Mouse (Mus musculus) hindbrain, embryonic 12.5 days (tissue): ENCODE data around the gene Grn. TPM values are rescaled to one million over a fixed set of nuclear protein-coding genes. Genes with fewer than 3 reads are reported as not detected.
A peak's percentile ranks its signal among the peaks of the same experiment; 100 is the strongest.

Experiments
- ATAC-seq: fragments of 200-750 bp; cut with Nextera tagmentation; 2 replicates; pipeline ENCODE4 v1.8.0; 2017; ENCODE audit warnings: moderate TSS enrichment; ENCODE audit not compliant: low FRiP score
- H3K27ac ChIP-seq: fragments of 300-500 bp; sonication (generic); 2 replicates; pipeline ENCODE4 v1.5.1; 2016; ENCODE audit warnings: mild to moderate bottlenecking
- H3K27me3 ChIP-seq: fragments of 300-500 bp; sonication (generic); 2 replicates; pipeline ENCODE4 v1.6.1; 2016; ENCODE audit warnings: mild to moderate bottlenecking
- H3K36me3 ChIP-seq: fragments of 300-500 bp; sonication (generic); 2 replicates; pipeline ENCODE4 v1.6.1; 2016; ENCODE audit warnings: mild to moderate bottlenecking
- H3K4me1 ChIP-seq: fragments of 300-500 bp; sonication (generic); 2 replicates; pipeline ENCODE4 v1.6.1; 2016
- H3K4me2 ChIP-seq: fragments of 300-500 bp; sonication (generic); replicated peaks from 2 replicates; pipeline ENCODE4 v1.6.1; 2016; ENCODE audit warnings: mild to moderate bottlenecking
- H3K4me3 ChIP-seq: fragments of 300-500 bp; sonication (generic); 2 replicates; pipeline ENCODE4 v1.5.1; 2016; ENCODE audit warnings: mild to moderate bottlenecking
- H3K9ac ChIP-seq: fragments of 300-500 bp; sonication (generic); 2 replicates; pipeline ENCODE4 v1.6.1; 2016; ENCODE audit warnings: mild to moderate bottlenecking, moderate library complexity
- H3K9me3 ChIP-seq: fragments of 300-500 bp; sonication (generic); replicated peaks from 2 replicates; pipeline ENCODE4 v1.6.1; 2016; ENCODE audit warnings: mild to moderate bottlenecking
- WGBS: fragments of 180-500 bp; shearing (Covaris S2); methylation state at CpG from one replicate; pipeline ENCODE4 v1.1.7; 2016; 5-methylcytosine and 5-hydroxymethylcytosine counted together
- polyA plus RNA-seq: library from polyadenylated mRNA; unstranded; fragments of >200 nt; fragmentation: Nextera tagmentation; extraction: Ambion mirVana; gene quantifications from 2 replicates; pipeline ENCODE4 v1.2.1, GENCODE M21; 2016

Gene Grn
- polyA plus RNA-seq, 1 experiment from 2014 or later, result 101 TPM

DNA sequence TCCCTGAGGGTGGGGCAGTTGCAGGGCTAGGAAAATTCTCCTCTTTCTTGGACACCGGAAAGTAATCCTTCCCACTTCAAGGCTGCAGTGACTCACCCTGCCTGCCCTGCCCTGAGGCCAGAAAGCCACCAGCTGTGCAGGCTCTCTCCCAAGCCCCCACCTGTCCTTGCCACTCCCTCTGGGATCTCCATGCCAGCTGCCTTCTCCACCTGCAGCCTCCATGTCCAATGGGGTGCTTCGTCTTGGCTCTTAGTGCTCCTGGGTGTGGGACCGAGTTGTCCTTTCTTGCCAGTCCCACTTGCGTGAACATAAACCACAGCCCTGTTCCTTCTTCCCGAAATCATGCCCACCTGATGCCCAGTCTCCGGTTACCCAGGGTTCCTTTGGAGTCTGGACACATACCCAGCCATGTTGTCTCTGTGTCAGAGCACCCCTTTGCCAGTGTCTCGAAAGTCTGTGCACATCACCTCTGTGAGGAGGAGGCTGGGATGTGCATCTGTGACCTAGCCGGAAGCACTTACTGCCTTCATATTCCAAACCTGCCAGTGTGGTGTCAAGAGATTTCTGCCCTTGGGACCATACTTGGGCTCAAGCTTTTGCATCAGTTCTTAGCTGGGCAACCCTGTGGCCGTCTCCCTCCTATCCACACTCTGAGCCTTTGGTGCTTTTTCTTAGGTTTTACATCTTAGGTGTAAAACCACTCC, 35.5 kb upstream of the Grn start:
- 71% methylated on average over 9 of the region's 9 CpGs for WGBS
- Histone ChIP-seq H3K27ac (peak overlapping the region; percentile 95), H3K9ac (peak overlapping the region; percentile 87), H3K9me3 (no peaks in the 10 kb centered on the region), H3K27me3 (peaks cover 22% of the 10 kb centered on the region), H3K36me3 (no peaks in the 10 kb centered on the region), H3K4me2 (peak overlapping the region; percentile 62), H3K4me3 (peak overlapping the region; percentile 76), H3K4me1 (peaks cover 67% of the 10 kb centered on the region)
- ATAC-seq, result no peak

DNA sequence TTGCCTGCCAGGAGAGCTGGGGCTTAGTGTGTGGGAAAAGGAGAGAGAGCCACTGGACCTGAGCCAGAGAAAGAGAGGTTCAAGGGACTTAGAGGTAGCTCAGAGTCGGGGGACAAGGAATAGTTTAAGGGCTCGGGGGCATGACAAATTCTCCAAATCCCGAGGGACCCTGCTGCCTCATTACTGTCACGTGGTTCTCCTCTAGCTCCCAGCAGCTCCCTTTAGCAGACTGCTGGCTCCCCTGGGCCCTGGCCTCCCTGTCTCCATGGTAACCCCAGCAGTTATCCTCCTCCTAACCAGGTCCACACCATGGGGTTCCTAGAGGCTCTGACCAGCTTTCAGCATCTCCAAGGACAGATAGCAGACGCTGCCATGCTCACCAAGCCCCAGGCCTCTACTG, 34.9 kb upstream of the Grn start:
- ATAC-seq, result peak; percentile 41
- Histone ChIP-seq H3K4me2 (peak overlapping the region; percentile 62), H3K36me3 (peaks cover 4% of the 10 kb centered on the region; the same call in 1 of the 2 replicates), H3K4me3 (peak overlapping the region; percentile 76), H3K9me3 (no peaks in the 10 kb centered on the region), H3K27me3 (peaks cover 29% of the 10 kb centered on the region), H3K4me1 (peaks cover 74% of the 10 kb centered on the region), H3K27ac (peak overlapping the region; percentile 95), H3K9ac (peak overlapping the region; percentile 87)
- 2% methylated on average over 5 of the region's 5 CpGs for WGBS

DNA sequence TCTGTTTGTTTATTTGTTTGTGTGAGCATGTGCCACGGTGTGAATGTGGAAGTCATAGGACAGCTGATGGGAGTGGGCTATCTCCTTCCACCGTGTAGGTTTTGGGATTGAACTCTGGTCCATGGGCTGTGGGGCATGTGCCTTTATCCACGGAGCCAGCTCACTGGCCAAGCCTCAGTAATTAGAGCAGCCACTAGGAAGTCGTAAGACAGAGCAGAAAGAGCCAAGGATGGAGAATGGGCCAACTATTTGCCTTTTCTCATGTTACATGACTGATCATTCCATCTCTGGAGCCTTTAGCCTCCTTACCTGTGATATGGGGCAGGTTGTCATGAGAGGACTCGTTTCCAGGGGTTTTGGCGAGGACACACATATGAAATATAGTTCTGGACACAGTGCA, 33.9 kb upstream of the Grn start:
- WGBS, result 65% methylated on average over 6 of the region's 6 CpGs
- Histone ChIP-seq H3K4me2 (peak overlapping the region; percentile 62), H3K36me3 (peaks cover 14% of the 10 kb centered on the region), H3K4me3 (peak overlapping the region; percentile 76), H3K4me1 (peaks cover 80% of the 10 kb centered on the region), H3K27me3 (peaks cover 34% of the 10 kb centered on the region), H3K27ac (peak overlapping the region; percentile 95; the same call in 1 of the 2 replicates), H3K9ac (peak overlapping the region; percentile 87), H3K9me3 (no peaks in the 10 kb centered on the region)
- no peak for ATAC-seq

- no peak for ATAC-seq
- peaks cover 18% of the 10 kb centered on the region for H3K36me3 ChIP-seq
- H3K9ac ChIP-seq, result peak overlapping the region; percentile 45; the same call in 1 of the 2 replicates
- peak overlapping the region; percentile 62 for H3K4me2 ChIP-seq
- H3K9me3 ChIP-seq, result no peaks in the 10 kb centered on the region
- peak overlapping the region; percentile 76 for H3K4me3 ChIP-seq
- peaks cover 34% of the 10 kb centered on the region for H3K27me3 ChIP-seq
- H3K4me1 ChIP-seq, result peaks cover 83% of the 10 kb centered on the region
- 70% methylated on average over 7 of the region's 7 CpGs for WGBS
- peak overlapping the region; percentile 95; the same call in 1 of the 2 replicates for H3K27ac ChIP-seq
These were observed 33.4 kb upstream of the Grn start for GRCm38 (mm10) chr11:102396671-102397141.

- Histone ChIP-seq H3K9ac (no peak overlapping the region), H3K36me3 (peaks cover 33% of the 10 kb centered on the region), H3K9me3 (no peaks in the 10 kb centered on the region), H3K27me3 (peaks cover 37% of the 10 kb centered on the region), H3K4me3 (no peak overlapping the region), H3K4me2 (no peak overlapping the region), H3K27ac (no peak overlapping the region), H3K4me1 (peaks cover 86% of the 10 kb centered on the region)
- ATAC-seq, result no peak
- 84% methylated on average over 20 of the region's 20 CpGs for WGBS
These were observed 31.9 kb upstream of the Grn start for GRCm38 (mm10) chr11:102398007-102398825.

- no peak overlapping the region; the same call in 1 of the 2 replicates for H3K9ac ChIP-seq
These were observed 31.0 kb upstream of the Grn start for GRCm38 (mm10) chr11:102399107-102399506.

DNA sequence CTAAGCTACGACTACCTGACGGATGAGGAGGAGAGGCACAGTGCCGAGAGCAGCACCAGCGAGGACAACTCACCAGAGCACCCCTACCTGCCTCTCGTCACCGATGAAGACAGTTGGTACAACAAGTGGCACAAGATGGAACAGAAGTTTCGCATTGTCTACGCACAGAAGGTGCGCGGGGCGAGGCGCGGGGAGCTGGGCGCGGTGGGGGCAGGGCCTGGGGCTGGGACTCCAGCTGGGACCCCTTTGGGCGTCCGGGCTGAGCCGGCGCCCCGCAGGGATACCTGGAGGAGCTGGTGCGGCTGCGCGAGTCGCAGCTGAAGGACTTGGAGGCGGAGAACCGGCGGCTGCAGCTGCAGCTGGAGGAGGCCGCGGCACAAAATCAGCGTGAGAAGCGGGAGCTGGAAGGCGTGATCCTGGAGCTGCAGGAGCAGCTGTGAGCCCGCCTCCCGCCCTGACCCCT, 30.5 kb upstream of the Grn start:
- Histone ChIP-seq H3K9ac (0 out of 2 replicates have a peak overlapping the region, but pooled peaks have one; percentile 20), H3K4me3 (peak overlapping the region; percentile 17), H3K4me2 (peak overlapping the region; percentile 44), H3K4me1 (peaks cover 76% of the 10 kb centered on the region), H3K36me3 (peaks cover 44% of the 10 kb centered on the region), H3K27me3 (peaks cover 37% of the 10 kb centered on the region), H3K27ac (0 out of 2 replicates have a peak overlapping the region, but pooled peaks have one; percentile 25), H3K9me3 (no peaks in the 10 kb centered on the region)
- ATAC-seq, result no peak
- 3% methylated on average over 34 of the region's 34 CpGs for WGBS

More at GRCm38 (mm10) chr11:102399107-102399506, 31.0 kb upstream of the Grn start:
- Histone ChIP-seq H3K9me3 (no peaks in the 10 kb centered on the region), H3K27me3 (peaks cover 37% of the 10 kb centered on the region), H3K36me3 (peaks cover 41% of the 10 kb centered on the region), H3K27ac (no peak overlapping the region), H3K4me3 (no peak overlapping the region), H3K4me1 (peaks cover 78% of the 10 kb centered on the region), H3K4me2 (no peak overlapping the region)
- no peak for ATAC-seq
- 13% methylated on average over 15 of the region's 15 CpGs for WGBS

- H3K4me2 ChIP-seq, result no peak overlapping the region
- no peaks in the 10 kb centered on the region for H3K9me3 ChIP-seq
- peaks cover 44% of the 10 kb centered on the region for H3K36me3 ChIP-seq
- H3K9ac ChIP-seq, result no peak overlapping the region
- peaks cover 37% of the 10 kb centered on the region for H3K27me3 ChIP-seq
- no peak overlapping the region for H3K4me3 ChIP-seq
- no peak overlapping the region for H3K27ac ChIP-seq
- 33% methylated on average over 12 of the region's 12 CpGs for WGBS
- no peak for ATAC-seq
- H3K4me1 ChIP-seq, result peaks cover 76% of the 10 kb centered on the region
These were observed 29.5 kb upstream of the Grn start for GRCm38 (mm10) chr11:102400513-102401084.

GRCm38 (mm10) chr11:102401898-102402500, 28.1 kb upstream of the Grn start:
- Histone ChIP-seq H3K36me3 (peaks cover 44% of the 10 kb centered on the region), H3K4me2 (no peak overlapping the region), H3K27me3 (peaks cover 37% of the 10 kb centered on the region), H3K27ac (no peak overlapping the region), H3K4me1 (peaks cover 76% of the 10 kb centered on the region), H3K4me3 (no peak overlapping the region), H3K9me3 (no peaks in the 10 kb centered on the region), H3K9ac (no peak overlapping the region)
- ATAC-seq, result no peak
- 49% methylated on average over 12 of the region's 12 CpGs for WGBS

DNA sequence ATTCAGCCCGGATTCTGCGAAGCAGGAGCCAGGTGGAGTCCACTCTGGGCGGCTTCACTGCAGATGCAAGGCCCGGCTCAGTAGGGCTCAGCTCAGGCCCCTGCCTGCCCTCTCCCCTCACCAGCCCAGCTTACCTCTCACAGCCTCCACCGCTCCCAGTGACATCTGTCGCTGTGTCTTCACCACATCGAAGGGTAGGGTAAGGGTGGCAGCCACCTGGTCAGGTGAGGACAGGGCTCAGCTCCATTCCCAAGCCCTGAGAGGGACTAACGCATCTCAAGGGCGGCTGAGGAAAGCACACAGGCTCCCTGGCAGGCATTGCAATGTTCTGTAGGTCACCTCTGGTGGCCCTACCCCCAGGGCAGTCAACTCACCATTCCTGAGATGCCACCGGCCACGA, 26.5 kb upstream of the Grn start:
- 96% methylated on average over 11 of the region's 11 CpGs for WGBS
- Histone ChIP-seq H3K27me3 (peaks cover 26% of the 10 kb centered on the region), H3K4me1 (peaks cover 68% of the 10 kb centered on the region), H3K9me3 (no peaks in the 10 kb centered on the region), H3K4me2 (no peak overlapping the region), H3K9ac (no peak overlapping the region), H3K4me3 (no peak overlapping the region), H3K27ac (no peak overlapping the region), H3K36me3 (peaks cover 44% of the 10 kb centered on the region)
- no peak for ATAC-seq

GRCm38 (mm10) chr11:102404161-102405010, 25.7 kb upstream of the Grn start:
- Histone ChIP-seq H3K4me2 (peak overlapping the region; percentile 25; the same call in 1 of the 2 replicates), H3K27ac (no peak overlapping the region), H3K36me3 (peaks cover 44% of the 10 kb centered on the region), H3K9ac (peak overlapping the region; percentile 38; the same call in 1 of the 2 replicates), H3K4me1 (peaks cover 61% of the 10 kb centered on the region), H3K9me3 (no peaks in the 10 kb centered on the region), H3K27me3 (peaks cover 20% of the 10 kb centered on the region), H3K4me3 (no peak overlapping the region)
- ATAC-seq, result no peak
- 77% methylated on average over 18 of the region's 18 CpGs for WGBS
